Mouse (Mus musculus) midbrain, postnatal 0 days (tissue): ENCODE data around the gene Prex1. TPM values are rescaled to one million over a fixed set of nuclear protein-coding genes. Genes with fewer than 3 reads are reported as not detected.
A peak's percentile ranks its signal among the peaks of the same experiment; 100 is the strongest.

Experiments used
- ATAC-seq: fragments of 200-750 bp; cut with Nextera tagmentation; 2 replicates; pipeline ENCODE4 v1.8.0; 2017; ENCODE audit warnings: moderate number of reproducible peaks, mild to moderate bottlenecking, moderate TSS enrichment, moderate library complexity; ENCODE audit not compliant: low FRiP score
- DNase-seq: peaks from one replicate; pipeline ENCODE4 v3.0.0-alpha.2; 2015; ENCODE audit warnings: low spot score
- H3K27ac ChIP-seq: fragments of 300-500 bp; sonication (generic); 2 replicates; pipeline ENCODE4 v1.5.1; 2014; ENCODE audit warnings: low read depth, mild to moderate bottlenecking, low read length, mixed read lengths
- H3K27me3 ChIP-seq: fragments of 300-500 bp; sonication (generic); 2 replicates; pipeline ENCODE4 v1.6.1; 2014; ENCODE audit warnings: low read length, control low read depth, mixed read lengths; ENCODE audit not compliant: insufficient read depth
- H3K36me3 ChIP-seq: fragments of 300-500 bp; sonication (generic); 2 replicates; pipeline ENCODE4 v1.6.1; 2014; ENCODE audit warnings: low read length, control low read depth, mixed read lengths; ENCODE audit not compliant: insufficient read depth
- H3K4me1 ChIP-seq: fragments of 300-500 bp; sonication (generic); 2 replicates; pipeline ENCODE4 v1.6.1; 2014; ENCODE audit warnings: mild to moderate bottlenecking, control low read depth, antibody characterized with exemption, low read length, mixed read lengths; ENCODE audit not compliant: insufficient read depth
- H3K4me2 ChIP-seq: fragments of 300-500 bp; sonication (generic); 2 replicates; pipeline ENCODE4 v1.6.1; 2014; ENCODE audit warnings: low read depth, mild to moderate bottlenecking, low read length, mixed read lengths; ENCODE audit not compliant: poor library complexity, severe bottlenecking
- H3K4me3 ChIP-seq: fragments of 300-500 bp; sonication (generic); 2 replicates; pipeline ENCODE4 v1.5.1; 2014; ENCODE audit warnings: low read depth, mild to moderate bottlenecking, low read length, moderate library complexity
- H3K9ac ChIP-seq: fragments of 300-500 bp; sonication (generic); replicated peaks from 2 replicates; pipeline ENCODE4 v1.6.1; 2014; ENCODE audit warnings: mild to moderate bottlenecking, low read length, moderate library complexity, mixed read lengths; ENCODE audit not compliant: poor library complexity, severe bottlenecking
- H3K9me3 ChIP-seq: fragments of 300-500 bp; sonication (generic); 2 replicates; pipeline ENCODE4 v1.6.1; 2016; ENCODE audit warnings: low read length, control low read depth
- CTCF ChIP-seq: IDR thresholded peaks from 2 replicates; pipeline ENCODE4 v1.5.1; 2016; ENCODE audit warnings: antibody characterized with exemption, mild to moderate bottlenecking
- WGBS: fragments of 180-500 bp; shearing (Covaris S2); extraction: QIAGEN DNeasy Blood & Tissue Kit; methylation state at CpG from one replicate; pipeline ENCODE4 v1.1.7; 2014; 5-methylcytosine and 5-hydroxymethylcytosine counted together
- polyA plus RNA-seq: library from polyadenylated mRNA; unstranded; fragments of >200 nt; fragmentation: Nextera tagmentation; extraction: Ambion mirVana; gene quantifications from 2 replicates; pipeline ENCODE4 v1.2.1, GENCODE M21; 2015
- total RNA-seq: library from RNA; depleted of rRNA; stranded (reverse); fragments of >200 nt; gene quantifications from 2 replicates; pipeline ENCODE4 v1.2.3, GENCODE M21; 2014

The Prex1 gene
- total and polyA plus RNA-seq, 2 experiments from 2014 or later: 17.4 to 53.8 TPM

DNA sequence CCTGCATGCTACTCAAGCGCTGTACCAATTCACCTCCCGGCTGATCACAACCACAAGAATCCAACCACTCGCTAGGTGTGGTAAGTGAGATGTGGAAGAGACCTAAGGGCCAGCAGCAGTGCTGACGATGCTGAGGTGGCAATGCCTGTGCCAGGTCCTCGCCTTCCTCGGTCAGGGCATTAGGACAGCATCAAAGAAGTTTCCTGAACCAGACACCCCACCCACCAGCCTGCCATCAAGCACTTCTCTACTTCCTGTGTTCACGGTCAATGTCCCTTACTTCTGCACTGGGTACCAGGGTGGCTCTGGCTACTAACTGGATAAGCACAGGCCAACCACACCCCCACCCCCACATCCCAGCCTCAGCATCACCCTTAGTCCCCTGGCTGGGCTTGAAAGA lies 91.0 kb downstream of the Prex1 start:
- Histone ChIP-seq H3K4me1 (no peaks in the 10 kb centered on the region), H3K27me3 (no peaks in the 10 kb centered on the region), H3K4me2 (no peak overlapping the region), H3K27ac (no peak overlapping the region), H3K4me3 (no peak overlapping the region), H3K9ac (no peak overlapping the region), H3K9me3 (no peaks in the 10 kb centered on the region), H3K36me3 (no peaks in the 10 kb centered on the region)
- ATAC-seq (0 out of 2 replicates have a peak, but pooled peaks have one; percentile 29), DNase-seq (no peak)
- no peak for TF ChIP-seq CTCF
- WGBS: 90% methylated on average over 7 of the region's 7 CpGs

GRCm38 (mm10) chr2:166622079-166622478 lies 91.6 kb downstream of the Prex1 start:
- no peak for ATAC-seq
- Histone ChIP-seq H3K9me3 (no peaks in the 10 kb centered on the region), H3K4me2 (no peak overlapping the region), H3K4me1 (no peaks in the 10 kb centered on the region), H3K27me3 (no peaks in the 10 kb centered on the region), H3K9ac (no peak overlapping the region), H3K36me3 (no peaks in the 10 kb centered on the region), H3K4me3 (no peak overlapping the region), H3K27ac (no peak overlapping the region)
- WGBS: 94% methylated on average over 6 of the region's 6 CpGs
- no peak for TF ChIP-seq CTCF
- DNase-seq: no peak

DNA sequence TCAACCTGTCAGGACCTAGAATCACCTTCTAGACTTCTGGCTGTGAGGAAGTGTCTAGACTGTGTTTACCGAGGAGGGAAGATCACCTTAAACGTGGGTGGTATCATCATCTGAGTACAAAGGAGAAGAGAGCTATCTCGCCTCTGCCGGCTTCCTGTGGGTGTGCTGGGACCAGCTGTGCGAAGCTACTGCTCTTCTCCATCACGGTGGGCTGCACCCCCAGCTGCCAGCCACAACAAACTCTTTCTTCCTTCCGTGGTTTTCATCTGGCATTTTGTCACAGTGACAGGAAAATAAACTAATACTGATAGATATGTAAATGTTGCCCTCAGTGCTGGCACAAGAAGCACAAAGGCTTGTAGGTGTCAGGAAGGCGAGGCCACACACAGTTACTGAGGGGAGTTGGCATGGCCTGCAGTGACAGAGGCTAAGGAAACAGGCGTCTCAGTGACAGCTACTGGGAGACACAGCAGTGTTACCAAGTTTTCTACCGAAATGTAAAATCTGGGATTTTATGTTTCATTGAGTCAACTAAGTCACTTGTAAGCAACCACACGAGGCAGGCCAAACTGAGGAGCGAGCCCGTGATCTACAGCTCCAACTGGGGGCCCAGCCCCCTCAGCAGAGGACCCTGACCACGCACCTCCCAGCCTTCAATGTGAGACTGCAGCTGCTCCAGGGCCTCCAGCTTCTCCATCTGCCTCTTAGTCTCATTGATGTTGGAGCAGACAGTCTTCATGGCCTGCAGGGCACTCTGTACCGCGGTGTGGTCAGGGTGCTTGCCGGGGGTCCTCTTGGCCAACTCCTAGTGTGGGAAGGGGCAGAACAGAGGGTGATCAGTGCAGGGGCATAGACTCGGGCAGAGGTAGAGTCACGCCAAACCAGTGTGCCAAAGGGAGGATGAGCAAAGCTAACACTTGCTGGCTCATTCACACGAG lies 92.8 kb downstream of the Prex1 start:
- Histone ChIP-seq H3K27ac (no peak overlapping the region), H3K36me3 (no peaks in the 10 kb centered on the region), H3K4me3 (no peak overlapping the region), H3K4me1 (no peaks in the 10 kb centered on the region), H3K27me3 (no peaks in the 10 kb centered on the region), H3K4me2 (no peak overlapping the region), H3K9ac (no peak overlapping the region), H3K9me3 (no peaks in the 10 kb centered on the region)
- WGBS: 71% methylated on average over 20 of the region's 20 CpGs
- no peak for TF ChIP-seq CTCF
- no peak for DNase-seq
- no peak for ATAC-seq

DNA sequence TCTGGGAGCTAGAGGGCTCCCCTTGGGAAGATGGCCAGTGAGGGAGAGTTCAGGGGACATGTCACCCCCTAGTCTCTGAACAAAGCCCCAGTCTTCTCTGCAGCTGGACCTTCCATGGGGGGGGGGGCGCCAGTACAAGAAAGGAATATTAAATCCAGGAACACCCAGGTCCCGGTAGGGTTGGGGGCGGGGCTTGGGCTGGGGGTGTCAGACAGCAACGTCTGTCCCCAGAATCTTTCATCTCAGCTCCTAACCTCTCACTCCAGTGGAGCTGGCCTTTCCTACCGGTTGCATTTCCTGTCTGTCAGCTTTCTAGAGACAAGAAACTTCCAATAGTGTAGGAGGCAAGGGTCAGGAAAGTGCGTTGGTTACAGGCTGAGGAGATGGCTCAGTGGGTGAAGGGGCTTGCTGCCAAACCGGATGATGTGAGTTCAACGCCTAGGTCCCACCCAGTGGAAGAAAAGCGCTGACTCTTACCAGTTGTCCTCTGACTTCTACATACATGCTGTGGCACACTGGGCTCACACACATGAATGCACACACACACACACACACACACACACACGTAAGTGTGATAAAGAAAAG lies 93.6 kb downstream of the Prex1 start:
- H3K27ac ChIP-seq: no peak overlapping the region
- no peaks in the 10 kb centered on the region for H3K27me3 ChIP-seq
- DNase-seq (no peak), ATAC-seq (no peak)
- H3K36me3 ChIP-seq: no peaks in the 10 kb centered on the region
- H3K4me2 ChIP-seq: no peak overlapping the region
- WGBS: 81% methylated on average over 10 of the region's 10 CpGs
- TF ChIP-seq CTCF: no peak
- no peak overlapping the region for H3K4me3 ChIP-seq
- H3K9ac ChIP-seq: no peak overlapping the region
- no peaks in the 10 kb centered on the region for H3K4me1 ChIP-seq
- no peaks in the 10 kb centered on the region for H3K9me3 ChIP-seq

GRCm38 (mm10) chr2:166619270-166619669 lies 94.4 kb downstream of the Prex1 start:
- no peaks in the 10 kb centered on the region for H3K9me3 ChIP-seq
- H3K4me2 ChIP-seq: no peak overlapping the region
- no peaks in the 10 kb centered on the region for H3K36me3 ChIP-seq
- H3K9ac ChIP-seq: no peak overlapping the region
- H3K4me3 ChIP-seq: no peak overlapping the region
- WGBS: 92% methylated on average over 5 of the region's 5 CpGs
- no peaks in the 10 kb centered on the region for H3K4me1 ChIP-seq
- no peak for TF ChIP-seq CTCF
- no peak for DNase-seq
- no peak overlapping the region for H3K27ac ChIP-seq
- no peaks in the 10 kb centered on the region for H3K27me3 ChIP-seq
- ATAC-seq: no peak

DNA sequence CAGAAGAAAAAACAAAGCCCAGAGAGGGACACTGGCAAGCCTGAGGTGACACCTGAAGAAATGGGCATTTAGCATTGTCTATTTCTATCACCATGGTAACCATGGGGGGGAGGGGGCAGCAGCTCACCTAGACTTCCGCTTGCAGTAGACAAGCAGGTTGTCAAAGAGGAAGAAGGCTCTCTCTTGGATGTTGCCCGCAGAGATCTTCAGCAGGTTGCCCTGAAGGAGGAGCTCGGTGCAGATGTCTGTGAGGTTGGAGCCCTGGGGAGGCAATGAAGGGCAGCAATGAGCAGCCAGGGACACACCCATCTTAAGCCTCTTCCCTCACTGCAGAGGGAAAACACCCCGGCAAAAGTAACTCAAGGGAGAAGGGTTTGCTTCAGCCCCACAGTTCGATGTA lies 95.9 kb downstream of the Prex1 start:
- H3K27ac ChIP-seq: no peak overlapping the region
- 86% methylated on average over 5 of the region's 5 CpGs for WGBS
- DNase-seq (no peak), ATAC-seq (no peak)
- H3K27me3 ChIP-seq: no peaks in the 10 kb centered on the region
- H3K4me1 ChIP-seq: no peaks in the 10 kb centered on the region
- H3K4me3 ChIP-seq: no peak overlapping the region
- H3K9ac ChIP-seq: no peak overlapping the region
- no peaks in the 10 kb centered on the region for H3K9me3 ChIP-seq
- no peak overlapping the region for H3K4me2 ChIP-seq
- no peak for TF ChIP-seq CTCF
- H3K36me3 ChIP-seq: no peaks in the 10 kb centered on the region
